Mouse (Mus musculus) G1E (cell line): ENCODE data around the gene Plin5. TPM values are rescaled to one million over a fixed set of nuclear protein-coding genes. Genes with fewer than 3 reads are reported as not detected.

Experiments
- ATAC-seq: 2 replicates; pipeline ENCODE4 v1.8.0; 2016; ENCODE audit warnings: mild to moderate bottlenecking; ENCODE audit not compliant: insufficient number of reproducible peaks, poor library complexity, low FRiP score, severe bottlenecking; ENCODE audit errors: extremely low read depth
- DNase-seq: peaks from one replicate; pipeline ENCODE4 v3.0.0; 2012; ENCODE audit warnings: low spot score
- H3K27me3 ChIP-seq: 2 replicates; pipeline ENCODE4 v1.6.1; 2012; ENCODE audit warnings: mild to moderate bottlenecking, low read length, inconsistent platforms; ENCODE audit not compliant: insufficient read depth
- H3K36me3 ChIP-seq: replicated peaks from 2 replicates; pipeline ENCODE3; 2012; ENCODE audit warnings: mild to moderate bottlenecking, inconsistent platforms
- H3K4me1 ChIP-seq: 2 replicates; pipeline ENCODE4 v1.6.1; 2012; ENCODE audit warnings: low read depth, low read length, inconsistent platforms, mixed read lengths; ENCODE audit not compliant: insufficient read depth
- H3K4me3 ChIP-seq: 2 replicates; pipeline ENCODE4 v1.5.1; 2012; ENCODE audit warnings: low read depth, mild to moderate bottlenecking, inconsistent platforms, low read length, moderate library complexity, mixed read lengths
- H3K9me3 ChIP-seq: replicated peaks from 2 replicates; pipeline ENCODE4 v1.6.1; 2012; ENCODE audit warnings: inconsistent platforms
- CTCF ChIP-seq: IDR thresholded peaks from 2 replicates; pipeline ENCODE4 v1.5.1; 2012; ENCODE audit warnings: low read depth, low read length, inconsistent platforms, mixed read lengths
- GATA1 ChIP-seq: IDR thresholded peaks from 2 replicates; pipeline ENCODE4 v1.6.1; 2012; ENCODE audit warnings: borderline replicate concordance, low read length, inconsistent platforms, mixed read lengths
- GATA2 ChIP-seq: IDR thresholded peaks from 2 replicates; pipeline ENCODE4 v1.6.1; 2012; ENCODE audit warnings: low read depth, low read length, inconsistent platforms, borderline replicate concordance
- POLR2AphosphoS5 ChIP-seq: IDR thresholded peaks from 2 replicates; pipeline ENCODE4 v1.6.1; 2012; ENCODE audit warnings: low read depth, low read length, inconsistent platforms; ENCODE audit not compliant: insufficient replicate concordance
- TAL1 ChIP-seq: conservative IDR thresholded peaks from 2 replicates; pipeline ENCODE4 v1.6.1; 2012; ENCODE audit warnings: low read depth, low read length, inconsistent platforms, mixed read lengths
- polyA plus RNA-seq: library from polyadenylated mRNA; stranded (reverse); fragments of >175 nt; gene quantifications from 2 replicates; pipeline ENCODE4 v1.2.3, GENCODE M21; 2012
- total RNA-seq, 2 experiments: library from RNA; stranded (forward) in 1 of 2; stranded (reverse) in 1 of 2; fragments of 200-1000 nt in 1 of 2; fragments of >200 nt in 1 of 2; fragmentation: Nextera tagmentation in 1 of 2; gene quantifications; 2 replicates each; pipeline ENCODE4 v1.2.3; 2014 to 2017

Plin5 gene
- total and polyA plus RNA-seq, 3 experiments, result not detected

DNA sequence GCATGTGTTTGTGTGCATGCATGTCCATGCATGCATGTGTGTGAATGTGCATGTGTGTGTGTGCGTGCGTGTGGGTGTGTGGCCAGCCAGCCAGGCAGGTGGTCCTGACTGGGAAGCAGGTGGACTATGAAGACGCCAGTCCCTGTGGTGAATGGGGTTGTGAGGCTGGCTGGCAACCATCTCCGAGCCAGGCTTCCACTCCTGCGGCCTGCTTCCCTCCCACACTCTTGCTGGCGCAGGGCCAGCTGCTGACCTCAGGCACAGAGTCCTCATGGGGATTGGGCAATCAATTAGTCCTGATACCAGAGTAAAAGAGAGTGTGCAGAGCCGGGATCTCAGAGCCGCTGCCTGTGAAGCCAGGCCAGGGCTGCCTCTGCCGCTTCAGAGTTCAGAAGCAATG is 36.2 kb upstream of the Plin5 start:
- Histone ChIP-seq H3K27me3 (peaks cover 81% of the 10 kb centered on the region), H3K4me1 (peaks cover 5% of the 10 kb centered on the region; the same call in 1 of the 2 replicates), H3K4me3 (no peak overlapping the region), H3K9me3 (no peaks in the 10 kb centered on the region), H3K36me3 (no peaks in the 10 kb centered on the region)
- ATAC-seq (no peak), DNase-seq (no peak)
- TF ChIP-seq TAL1 (no peak), GATA2 (no peak), POLR2AphosphoS5 (no peak), GATA1 (no peak), CTCF (no peak)

DNA sequence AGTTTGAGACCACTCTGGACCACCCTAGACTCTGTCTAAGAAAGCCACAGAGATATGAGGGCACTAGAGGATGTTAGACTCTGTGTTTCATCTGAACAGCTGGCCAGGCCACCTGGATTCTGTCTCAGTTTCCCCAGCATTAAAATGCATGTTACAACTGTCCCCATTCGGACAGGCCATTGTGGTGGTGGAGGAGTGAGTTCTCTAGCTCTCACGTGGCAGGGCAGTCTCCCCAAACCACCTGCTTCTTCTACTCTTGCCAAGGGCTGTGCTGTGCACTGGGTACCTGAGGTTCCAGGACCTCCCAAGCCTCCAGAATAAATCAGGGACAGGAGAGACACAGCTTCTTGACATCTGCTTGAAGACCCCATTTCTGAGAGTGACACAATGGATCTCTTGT is 32.5 kb upstream of the Plin5 start:
- no peak for ATAC-seq
- H3K4me1 ChIP-seq, result no peaks in the 10 kb centered on the region

DNA sequence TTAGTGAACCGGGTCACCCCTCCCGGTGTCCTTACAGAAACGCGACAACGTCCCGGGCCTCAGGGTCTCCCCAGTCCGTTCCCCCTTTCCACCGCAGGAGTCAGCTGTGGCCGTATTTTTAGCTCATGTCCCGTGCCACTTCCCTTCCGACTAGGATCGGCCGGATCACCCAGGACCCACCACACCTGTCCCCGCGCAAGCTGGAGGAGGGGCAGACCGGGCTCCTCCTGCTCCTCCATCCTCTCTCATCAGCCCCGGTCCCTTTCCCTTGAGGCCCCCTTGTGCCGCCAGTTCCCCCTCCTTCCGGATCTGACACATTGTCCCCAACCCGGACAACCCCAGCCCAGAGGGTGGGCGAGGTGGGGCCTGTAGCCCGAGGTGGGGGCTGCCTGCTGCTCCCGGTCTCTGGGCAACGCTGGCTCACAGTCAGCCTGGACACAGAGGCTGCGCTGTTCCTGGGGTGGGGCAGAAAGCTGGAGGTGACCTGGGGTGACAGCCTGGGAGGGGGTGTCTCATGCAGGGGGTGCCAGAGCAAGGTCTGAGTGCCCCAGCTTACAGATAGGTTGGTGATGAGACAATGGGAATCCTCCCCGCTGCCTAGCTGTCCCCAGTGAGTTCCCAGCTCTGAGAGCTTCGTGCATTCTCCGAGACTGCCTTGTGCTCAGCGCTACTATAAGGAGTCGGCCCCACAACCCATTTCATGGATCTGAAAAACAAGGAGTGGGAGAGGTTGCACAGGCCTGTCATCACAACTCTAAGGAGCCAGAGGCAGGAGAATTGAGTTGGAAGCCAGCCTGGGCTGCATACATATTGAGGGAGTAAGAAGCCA is 31.6 kb upstream of the Plin5 start:
- Histone ChIP-seq H3K4me1 (no peaks in the 10 kb centered on the region), H3K4me3 (no peak overlapping the region), H3K27me3 (peaks cover 77% of the 10 kb centered on the region), H3K36me3 (no peaks in the 10 kb centered on the region), H3K9me3 (no peaks in the 10 kb centered on the region)
- DNase-seq, result no peak
- no peak for TF ChIP-seq CTCF
- TF ChIP-seq POLR2AphosphoS5, result no peak
- no peak for TF ChIP-seq TAL1
- TF ChIP-seq GATA2, result no peak
- no peak for TF ChIP-seq GATA1
- ATAC-seq, result no peak

More for the DNA sequence above, 32.5 kb upstream of the Plin5 start:
- DNase-seq, result no peak
- no peaks in the 10 kb centered on the region for H3K36me3 ChIP-seq
- TF ChIP-seq CTCF (no peak), GATA1 (no peak), TAL1 (no peak), POLR2AphosphoS5 (no peak), GATA2 (no peak)
- H3K9me3 ChIP-seq, result no peaks in the 10 kb centered on the region
- no peak overlapping the region for H3K4me3 ChIP-seq
- peaks cover 79% of the 10 kb centered on the region for H3K27me3 ChIP-seq

DNA sequence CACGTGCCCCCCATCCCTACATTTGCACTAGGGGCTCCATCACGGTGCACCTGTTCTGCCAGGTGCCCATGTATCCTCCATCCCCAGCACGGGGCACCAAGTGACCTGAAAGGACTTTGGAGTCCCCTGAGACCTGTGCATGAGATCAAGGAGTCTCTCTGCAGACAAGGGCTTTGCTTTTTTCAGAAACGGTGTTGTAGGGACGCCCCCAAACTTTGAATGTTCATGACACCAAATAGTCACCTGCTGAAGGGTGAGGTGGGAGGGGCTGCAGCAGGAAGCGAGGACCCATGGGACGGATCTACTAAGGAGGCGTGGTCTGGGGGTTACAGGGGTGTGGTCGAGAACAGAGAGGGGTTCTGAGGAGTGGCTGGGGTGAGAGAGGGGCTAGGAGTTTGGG is 30.9 kb upstream of the Plin5 start:
- H3K36me3 ChIP-seq, result no peaks in the 10 kb centered on the region
- H3K9me3 ChIP-seq, result no peaks in the 10 kb centered on the region
- TF ChIP-seq CTCF (no peak), GATA2 (no peak), POLR2AphosphoS5 (no peak), TAL1 (no peak), GATA1 (no peak)
- H3K4me3 ChIP-seq, result no peak overlapping the region
- no peak for ATAC-seq
- H3K4me1 ChIP-seq, result no peaks in the 10 kb centered on the region
- peaks cover 76% of the 10 kb centered on the region for H3K27me3 ChIP-seq
- no peak for DNase-seq

DNA sequence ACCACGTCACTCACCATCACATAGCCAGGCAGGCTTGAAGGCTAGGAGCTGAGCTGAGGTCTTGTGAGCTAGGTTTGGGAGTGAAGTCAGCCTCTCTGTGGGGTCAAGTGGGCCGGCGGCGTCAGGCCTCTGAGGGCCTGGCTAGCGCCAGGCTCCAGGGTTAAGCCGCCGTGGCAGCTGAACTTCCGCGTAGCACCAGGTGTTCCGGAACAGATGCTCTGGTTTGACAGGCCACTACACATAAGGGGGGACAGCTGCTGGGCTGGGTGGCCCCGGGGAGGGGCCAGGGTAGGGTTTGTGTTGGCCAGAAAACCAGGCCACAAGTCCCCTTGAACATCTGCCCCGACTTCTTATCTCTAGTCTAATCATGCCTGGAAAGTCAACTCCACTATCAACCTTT is 30.0 kb upstream of the Plin5 start:
- ATAC-seq (no peak), DNase-seq (no peak)
- Histone ChIP-seq H3K36me3 (no peaks in the 10 kb centered on the region), H3K4me3 (no peak overlapping the region), H3K27me3 (peaks cover 74% of the 10 kb centered on the region), H3K4me1 (no peaks in the 10 kb centered on the region), H3K9me3 (no peaks in the 10 kb centered on the region)
- TF ChIP-seq GATA2 (no peak), POLR2AphosphoS5 (no peak), CTCF (no peak), TAL1 (no peak), GATA1 (no peak)

DNA sequence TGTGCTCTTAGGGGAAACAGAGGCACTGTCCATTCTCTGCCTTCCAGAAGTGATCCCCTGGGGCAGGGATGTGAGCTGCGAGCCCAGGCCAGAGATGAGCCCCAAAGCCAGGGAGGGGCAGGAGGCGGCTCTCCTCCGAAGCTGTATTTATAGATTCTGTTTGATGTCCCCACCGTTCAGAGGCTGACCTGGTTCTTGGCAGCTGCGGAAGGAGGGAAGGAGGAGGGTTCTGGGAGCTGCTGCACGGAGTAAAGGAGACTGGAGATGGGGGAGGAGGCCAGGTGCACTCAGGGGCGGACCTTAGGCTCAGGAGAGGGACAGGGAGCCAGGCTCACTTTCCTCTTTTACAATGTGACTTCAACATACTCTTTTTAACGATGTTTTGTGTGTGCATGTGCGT is 28.7 kb upstream of the Plin5 start:
- DNase-seq (no peak), ATAC-seq (no peak)
- Histone ChIP-seq H3K36me3 (no peaks in the 10 kb centered on the region), H3K4me1 (peaks cover 8% of the 10 kb centered on the region), H3K9me3 (no peaks in the 10 kb centered on the region), H3K27me3 (peaks cover 83% of the 10 kb centered on the region), H3K4me3 (no peak overlapping the region)
- TF ChIP-seq GATA2 (no peak), GATA1 (no peak), CTCF (no peak), TAL1 (no peak), POLR2AphosphoS5 (no peak)
